Mouse (Mus musculus) stomach, embryonic 16.5 days (tissue): Measurements from ENCODE around the gene Olfr97. TPM values are rescaled to one million over a fixed set of nuclear protein-coding genes. Genes with fewer than 3 reads are reported as not detected.

Experiments used
- ATAC-seq: fragments of 200-750 bp; cut with Nextera tagmentation; 2 replicates; pipeline ENCODE4 v1.8.0; 2017; ENCODE audit warnings: moderate number of reproducible peaks, moderate TSS enrichment; ENCODE audit not compliant: insufficient read depth, low FRiP score
- H3K27ac ChIP-seq: fragments of 300-500 bp; sonication (generic); 2 replicates; pipeline ENCODE4 v1.5.1; 2014; ENCODE audit warnings: low read length
- H3K27me3 ChIP-seq: fragments of 300-500 bp; sonication (generic); 2 replicates; pipeline ENCODE4 v1.6.1; 2014; ENCODE audit warnings: low read length, control low read depth, mixed read lengths; ENCODE audit not compliant: control insufficient read depth, insufficient read depth
- H3K36me3 ChIP-seq: fragments of 300-500 bp; sonication (generic); 2 replicates; pipeline ENCODE4 v1.6.1; 2014; ENCODE audit warnings: low read length; ENCODE audit not compliant: control insufficient read depth, insufficient read depth
- H3K4me1 ChIP-seq: fragments of 300-500 bp; sonication (generic); 2 replicates; pipeline ENCODE4 v1.6.1; 2014; ENCODE audit warnings: low read length, control low read depth, mixed read lengths; ENCODE audit not compliant: control insufficient read depth, insufficient read depth
- H3K4me2 ChIP-seq: fragments of 300-500 bp; sonication (generic); 2 replicates; pipeline ENCODE4 v1.6.1; 2014; ENCODE audit warnings: low read depth, low read length, mixed read lengths
- H3K4me3 ChIP-seq: fragments of 300-500 bp; sonication (generic); replicated peaks from 2 replicates; pipeline ENCODE4 v1.5.1; 2014; ENCODE audit warnings: mild to moderate bottlenecking, low read length
- H3K9ac ChIP-seq: fragments of 300-500 bp; sonication (generic); 2 replicates; pipeline ENCODE4 v1.6.1; 2014; ENCODE audit warnings: low read length
- H3K9me3 ChIP-seq: fragments of 300-500 bp; sonication (generic); replicated peaks from 2 replicates; pipeline ENCODE4 v1.6.1; 2016; ENCODE audit warnings: low read length, control low read depth; ENCODE audit not compliant: control insufficient read depth
- WGBS: fragments of 180-500 bp; shearing (Covaris S2); extraction: QIAGEN DNeasy Blood & Tissue Kit; methylation state at CpG from one replicate; pipeline ENCODE4 v1.1.7; 2014; 5-methylcytosine and 5-hydroxymethylcytosine counted together
- polyA plus RNA-seq: library from polyadenylated mRNA; unstranded; fragments of >200 nt; fragmentation: Nextera tagmentation; extraction: Ambion mirVana; gene quantifications from 2 replicates; pipeline ENCODE4 v1.2.1, GENCODE M21; 2015

Olfr97 gene
- polyA plus RNA-seq, 1 experiment from 2014 or later = not detected

DNA sequence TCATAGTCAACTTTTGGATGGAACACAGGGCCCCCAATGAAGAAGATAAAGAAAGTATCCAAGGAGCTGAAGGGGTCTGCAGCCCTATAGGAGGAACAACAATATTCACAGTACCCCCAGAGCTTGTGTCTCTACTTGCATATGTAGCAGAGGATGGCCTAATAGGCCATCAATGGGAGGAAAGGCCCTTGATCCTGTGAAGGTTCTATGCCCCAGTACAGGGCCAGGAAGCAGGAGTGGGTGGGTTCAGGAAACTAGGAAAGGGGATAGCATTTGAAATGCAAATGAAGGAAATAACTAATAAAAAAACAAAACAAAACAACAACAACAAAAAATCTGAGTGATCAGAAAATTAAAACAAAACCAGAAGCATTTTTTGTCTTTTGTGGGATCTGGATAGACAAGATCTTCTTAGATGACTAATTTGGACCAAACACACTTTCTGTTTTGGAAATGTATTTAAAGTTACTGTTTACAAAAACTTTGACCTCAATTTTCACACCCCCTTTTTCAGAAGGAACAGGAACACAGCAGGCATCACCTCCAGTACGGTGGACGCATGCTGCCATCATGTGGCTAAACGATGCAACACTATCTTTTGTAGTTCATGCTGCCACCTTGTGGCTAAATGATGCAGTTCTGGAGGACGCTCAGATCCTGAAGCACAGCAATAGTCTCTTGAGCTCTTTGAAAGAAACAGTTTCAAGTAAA is 33.8 kb downstream of the Olfr97 start:
- under 1% methylated on average over 4 of the region's 4 CpGs for WGBS
- no peak overlapping the region for H3K9ac ChIP-seq
- H3K9me3 ChIP-seq = no peaks in the 10 kb centered on the region
- H3K4me2 ChIP-seq = no peak overlapping the region
- H3K36me3 ChIP-seq = no peaks in the 10 kb centered on the region
- H3K4me3 ChIP-seq = no peak overlapping the region
- no peak overlapping the region for H3K27ac ChIP-seq
- ATAC-seq = peak; percentile 72; the same call in 1 of the 2 replicates
- peaks cover 3% of the 10 kb centered on the region; the same call in 1 of the 2 replicates for H3K27me3 ChIP-seq
- no peaks in the 10 kb centered on the region for H3K4me1 ChIP-seq

DNA sequence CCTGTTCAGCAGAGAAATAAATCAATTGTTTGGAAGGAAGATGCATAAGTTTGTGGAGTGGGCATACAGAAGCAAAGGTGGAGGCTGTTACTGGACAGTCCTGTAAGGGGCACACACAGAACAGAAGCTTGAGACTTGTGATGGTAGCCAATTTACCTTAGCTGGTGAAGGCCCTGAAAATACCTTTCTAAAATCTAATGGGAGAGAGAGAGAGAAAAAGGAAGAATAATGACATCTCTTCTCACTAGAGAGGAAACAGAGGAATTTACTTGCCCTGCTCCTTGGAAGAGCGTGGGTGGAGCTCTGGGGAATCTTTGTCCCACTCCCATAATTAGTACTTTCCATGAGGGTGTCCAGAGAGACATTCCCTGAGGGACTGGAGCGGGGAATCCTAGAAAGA is 36.2 kb downstream of the Olfr97 start, which contains the start of gene Olfr94:
Gene Olfr94, minus strand, starts transcription at position 101 of the 400 bp plus-strand sequence.
- Histone ChIP-seq H3K36me3 (no peaks in the 10 kb centered on the region), H3K4me1 (peaks cover 6% of the 10 kb centered on the region; the same call in 1 of the 2 replicates), H3K4me3 (no peak within 1 kb of the TSS), H3K27ac (no peak within 1 kb of the TSS), H3K4me2 (no peak within 1 kb of the TSS), H3K27me3 (peaks cover 25% of the 10 kb centered on the region), H3K9me3 (no peaks in the 10 kb centered on the region), H3K9ac (no peak within 1 kb of the TSS)
- no peak for ATAC-seq
- 71% methylated on average over 2 of the region's 2 CpGs for WGBS

GRCm38 (mm10) chr17:37196845-37197724 is 40.0 kb downstream of the Olfr97 start:
- peak overlapping the region; percentile 90 for H3K4me2 ChIP-seq
- H3K27ac ChIP-seq = no peak overlapping the region
- peak overlapping the region; percentile 54 for H3K4me3 ChIP-seq
- WGBS = 1% methylated on average over 77 of the region's 77 CpGs
- H3K9ac ChIP-seq = peak overlapping the region; percentile 54
- peaks cover 28% of the 10 kb centered on the region for H3K27me3 ChIP-seq
- H3K9me3 ChIP-seq = no peaks in the 10 kb centered on the region
- peak; percentile 73 for ATAC-seq
- no peaks in the 10 kb centered on the region for H3K36me3 ChIP-seq
- peaks cover 6% of the 10 kb centered on the region; the same call in 1 of the 2 replicates for H3K4me1 ChIP-seq

DNA sequence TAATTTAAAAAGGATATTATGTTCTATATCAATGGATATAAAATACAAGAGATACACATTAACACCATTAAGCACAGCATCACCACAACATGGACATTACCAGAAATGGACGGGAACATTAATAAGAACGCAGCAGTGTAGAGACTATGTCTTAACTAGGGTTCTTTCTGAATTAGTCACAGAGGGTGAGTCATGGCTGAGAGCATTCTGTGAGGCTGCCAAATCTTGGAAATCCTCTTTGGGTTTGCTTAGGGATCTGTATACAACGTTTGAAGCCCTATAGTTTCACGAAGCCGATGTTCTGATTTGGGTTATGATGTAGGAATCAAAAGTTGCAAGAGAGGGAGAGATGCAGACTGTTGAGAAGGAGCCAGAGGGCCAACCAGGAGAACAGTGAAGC is 42.3 kb downstream of the Olfr97 start:
- no peak overlapping the region for H3K27ac ChIP-seq
- peak; percentile 67; the same call in 1 of the 2 replicates for ATAC-seq
- H3K4me2 ChIP-seq = no peak overlapping the region
- 65% methylated on average over 5 of the region's 5 CpGs for WGBS
- H3K4me3 ChIP-seq = no peak overlapping the region
- no peak overlapping the region for H3K9ac ChIP-seq
- peaks cover 6% of the 10 kb centered on the region; the same call in 1 of the 2 replicates for H3K4me1 ChIP-seq
- H3K27me3 ChIP-seq = peaks cover 28% of the 10 kb centered on the region
- H3K9me3 ChIP-seq = no peaks in the 10 kb centered on the region
- H3K36me3 ChIP-seq = no peaks in the 10 kb centered on the region

DNA sequence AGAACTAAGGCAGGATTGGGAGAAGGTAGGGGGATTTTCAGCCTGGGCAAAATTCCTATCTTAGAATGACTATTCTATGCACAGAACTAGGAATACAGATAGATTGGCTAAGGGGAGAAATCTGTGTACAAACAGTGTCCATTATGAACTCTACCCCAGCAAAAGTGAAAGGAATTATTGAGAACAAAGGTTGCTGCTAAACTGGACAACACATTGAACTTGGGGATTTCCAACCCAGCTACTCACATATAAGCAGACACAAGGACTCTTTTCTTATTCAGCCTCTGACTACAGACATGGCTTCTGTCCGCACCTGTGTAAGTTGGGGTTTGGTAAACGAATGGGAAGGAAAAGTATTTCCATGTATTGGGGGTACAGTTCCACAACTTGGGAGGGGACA is 43.5 kb downstream of the Olfr97 start, which contains the start of gene Ubd:
Gene Ubd, plus strand, starts transcription at position 237 of the 400 bp plus-strand sequence.
- no peak within 1 kb of the TSS for H3K9ac ChIP-seq
- no peak within 1 kb of the TSS for H3K4me2 ChIP-seq
- 81% methylated on average over 2 of the region's 2 CpGs for WGBS
- H3K4me3 ChIP-seq = no peak within 1 kb of the TSS
- ATAC-seq = no peak
- H3K36me3 ChIP-seq = no peaks in the 10 kb centered on the region
- peaks cover 6% of the 10 kb centered on the region; the same call in 1 of the 2 replicates for H3K4me1 ChIP-seq
- H3K9me3 ChIP-seq = no peaks in the 10 kb centered on the region
- peaks cover 28% of the 10 kb centered on the region for H3K27me3 ChIP-seq
- H3K27ac ChIP-seq = no peak within 1 kb of the TSS

DNA sequence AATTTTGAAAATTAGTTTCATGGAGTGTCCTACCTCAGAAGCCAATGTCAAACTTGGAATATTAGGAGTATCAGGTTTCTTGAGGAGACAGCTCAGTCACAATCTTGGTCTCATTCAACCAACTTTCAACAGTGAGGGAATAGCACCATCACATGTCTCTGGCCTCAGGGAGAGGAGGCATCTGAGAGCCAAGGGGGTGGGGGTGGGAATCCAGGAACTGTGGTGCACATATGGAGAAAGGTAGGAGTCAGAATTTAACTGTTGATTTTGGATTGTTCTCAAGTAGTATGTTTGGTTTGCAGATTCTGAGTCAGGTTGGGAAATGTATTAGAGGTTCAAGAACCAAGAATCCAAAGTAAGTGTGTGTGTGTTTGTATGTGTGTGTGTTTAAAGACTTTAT is 44.1 kb downstream of the Olfr97 start:
- Histone ChIP-seq H3K27ac (no peak overlapping the region), H3K36me3 (no peaks in the 10 kb centered on the region), H3K27me3 (peaks cover 22% of the 10 kb centered on the region), H3K9ac (no peak overlapping the region), H3K9me3 (no peaks in the 10 kb centered on the region), H3K4me3 (no peak overlapping the region), H3K4me2 (no peak overlapping the region), H3K4me1 (peaks cover 6% of the 10 kb centered on the region; the same call in 1 of the 2 replicates)
- ATAC-seq = no peak

GRCm38 (mm10) chr17:37190711-37191110 is 46.4 kb downstream of the Olfr97 start:
- ATAC-seq = no peak
- no peak overlapping the region for H3K9ac ChIP-seq
- 38% methylated on average over 2 of the region's 2 CpGs for WGBS

GRCm38 (mm10) chr17:37185474-37185873 is 51.7 kb downstream of the Olfr97 start:
- H3K9ac ChIP-seq = no peak overlapping the region
- no peak overlapping the region for H3K27ac ChIP-seq
- no peaks in the 10 kb centered on the region for H3K36me3 ChIP-seq
- no peak for ATAC-seq
- 34% methylated on average over 6 of the region's 6 CpGs for WGBS
- no peaks in the 10 kb centered on the region for H3K9me3 ChIP-seq
- H3K4me2 ChIP-seq = no peak overlapping the region
- no peak overlapping the region for H3K4me3 ChIP-seq
- H3K4me1 ChIP-seq = no peaks in the 10 kb centered on the region
- H3K27me3 ChIP-seq = no peaks in the 10 kb centered on the region

More at GRCm38 (mm10) chr17:37190711-37191110, 46.4 kb downstream of the Olfr97 start:
- H3K9me3 ChIP-seq = no peaks in the 10 kb centered on the region
- H3K27me3 ChIP-seq = peaks cover 4% of the 10 kb centered on the region
- H3K27ac ChIP-seq = no peak overlapping the region
- no peak overlapping the region for H3K4me2 ChIP-seq
- no peaks in the 10 kb centered on the region for H3K4me1 ChIP-seq
- H3K4me3 ChIP-seq = no peak overlapping the region
- H3K36me3 ChIP-seq = no peaks in the 10 kb centered on the region
